Mouse (Mus musculus): Measurements from ENCODE around the gene Anxa4.
A peak's percentile ranks its signal among the peaks of the same experiment; 100 is the strongest.

The Anxa4 gene

DNA sequence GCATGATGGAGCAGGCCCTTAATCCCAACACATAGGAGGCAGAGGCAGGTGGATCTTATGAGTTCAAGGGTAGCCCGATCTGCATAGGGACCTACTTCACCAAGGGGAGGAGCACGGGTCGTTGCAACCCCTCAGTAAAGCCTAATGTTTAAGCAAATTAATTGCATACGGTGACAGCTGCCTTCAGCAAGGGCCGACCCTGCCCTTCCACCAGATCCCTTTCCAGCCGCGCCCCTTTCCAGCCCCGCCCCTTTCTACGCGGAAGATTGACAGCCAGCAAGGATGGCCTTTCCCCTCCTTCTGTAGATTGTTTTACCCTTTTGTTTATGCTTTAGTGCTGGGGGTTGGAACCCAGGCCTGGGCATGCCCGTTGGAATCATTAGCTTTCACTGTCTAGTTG lies 8.0 kb upstream of the Anxa4 start:
- DNase-seq (ENCODE audit: low read depth, low spot score) = no peak

DNA sequence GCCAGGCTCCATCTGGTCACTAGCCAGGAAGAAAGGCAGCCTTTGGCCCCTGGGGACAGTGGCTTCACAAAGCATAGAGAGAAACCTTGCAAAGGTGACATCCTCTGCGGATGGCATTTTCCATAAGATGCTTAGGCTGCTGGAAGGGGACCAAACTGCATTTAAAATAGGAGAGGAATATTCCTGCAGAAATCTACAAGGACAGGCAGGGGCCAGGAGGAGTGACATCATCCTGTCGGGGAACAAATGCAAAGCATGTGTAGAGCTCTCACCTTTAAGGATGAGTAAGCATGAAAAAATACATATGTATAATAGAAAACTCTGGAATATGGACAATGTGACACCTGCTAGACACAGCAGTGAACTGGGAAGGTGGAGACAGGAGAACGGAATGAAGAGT lies 7.1 kb upstream of the Anxa4 start:
- DNase-seq (ENCODE audit: low read depth, low spot score) = no peak

DNA sequence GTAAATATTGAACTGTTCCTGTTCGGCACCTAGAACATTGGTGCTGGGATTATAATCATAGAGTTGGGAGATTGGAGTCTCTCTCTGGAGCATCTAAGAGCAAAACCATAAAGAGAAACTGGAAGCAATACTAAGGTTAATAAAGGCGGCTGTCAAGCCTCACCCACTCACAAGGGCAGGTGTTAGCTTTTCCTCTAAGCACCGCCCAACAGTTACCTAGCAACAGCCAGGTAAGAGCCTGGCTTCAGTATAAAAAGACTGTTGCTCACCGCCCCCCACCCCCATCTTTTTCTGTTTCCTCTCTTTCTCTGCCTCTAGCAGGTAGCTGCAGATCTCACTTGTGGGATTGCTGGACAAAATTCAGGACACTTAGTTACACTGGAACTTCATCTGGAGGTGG lies 4.1 kb upstream of the Anxa4 start:
- DNase-seq (ENCODE audit: low read depth, low spot score) = no peak

DNA sequence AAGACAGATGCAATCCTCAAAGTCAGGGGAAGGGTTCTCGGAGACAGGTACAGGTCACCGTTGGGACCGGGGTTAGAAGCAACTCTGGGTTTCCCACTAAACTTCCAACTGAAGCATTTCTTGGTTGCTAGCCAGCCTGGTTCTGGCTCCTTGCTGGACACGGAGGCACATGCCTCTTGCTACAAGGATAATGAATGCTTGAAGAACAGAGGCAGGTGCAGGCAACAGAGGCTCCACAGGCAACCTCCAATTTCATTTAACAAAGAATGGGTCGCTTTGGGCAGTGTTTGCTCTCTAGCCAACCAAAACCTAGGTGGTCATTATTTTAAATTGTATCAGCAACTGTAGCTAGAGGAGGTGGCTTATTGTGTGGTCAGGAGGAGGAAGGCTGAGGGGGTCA lies 573 bp upstream of the Anxa4 start:
- DNase-seq (ENCODE audit: low read depth, low spot score) = no peak

DNA sequence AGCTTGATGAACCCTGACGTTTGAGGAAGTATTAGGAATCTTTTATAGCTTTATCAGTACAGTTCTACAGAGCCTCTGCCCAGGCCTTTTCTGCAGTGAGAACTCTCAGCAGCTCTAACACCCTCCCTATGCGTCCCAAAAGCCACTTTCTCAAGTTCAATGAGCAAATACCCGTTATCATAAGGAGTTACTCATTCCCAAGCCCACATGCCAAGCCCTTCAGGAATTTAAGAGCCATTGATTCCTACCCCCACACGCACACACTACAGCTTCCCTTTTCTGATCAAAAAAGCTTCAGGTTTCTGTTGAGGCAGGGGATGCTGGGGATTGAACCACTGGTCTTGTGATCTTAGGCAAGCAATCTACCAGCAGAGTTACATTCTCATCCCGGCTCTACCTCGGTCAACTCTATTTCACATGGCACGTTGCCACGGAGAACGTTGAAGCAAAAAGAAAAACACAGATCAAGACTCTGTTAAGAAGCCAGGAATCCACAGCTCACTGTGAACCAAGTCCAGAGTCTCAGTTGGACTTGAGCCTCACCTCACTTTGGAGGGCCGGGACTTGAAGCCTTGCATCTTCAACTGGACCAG lies 2.9 kb downstream of the Anxa4 start:
- no peak for DNase-seq (ENCODE audit: low read depth, low spot score)

DNA sequence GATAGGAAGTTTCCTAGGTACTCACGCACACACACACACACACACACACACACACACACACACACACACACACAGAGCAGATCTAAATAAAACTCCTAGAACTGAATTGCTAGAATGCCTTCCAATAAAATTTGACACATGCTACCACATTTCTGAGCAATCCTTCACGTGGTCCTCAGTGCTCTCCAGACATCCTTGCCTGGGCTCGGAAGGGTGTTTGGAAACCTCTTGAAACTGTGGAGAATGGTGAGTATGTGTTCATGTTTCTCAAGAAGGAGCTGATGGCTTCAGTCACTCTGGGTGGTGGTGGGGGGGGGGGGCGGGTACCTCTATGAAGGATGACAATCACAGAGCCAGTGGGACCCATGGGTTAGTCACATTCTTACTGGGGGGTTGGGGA lies 5.1 kb downstream of the Anxa4 start:
- no peak for DNase-seq (ENCODE audit: low read depth, low spot score)

- DNase-seq (ENCODE audit: low read depth, low spot score) = no peak
Observed at GRCm38 (mm10) chr6:86786545-86786944, 6.8 kb downstream of the Anxa4 start.

DNA sequence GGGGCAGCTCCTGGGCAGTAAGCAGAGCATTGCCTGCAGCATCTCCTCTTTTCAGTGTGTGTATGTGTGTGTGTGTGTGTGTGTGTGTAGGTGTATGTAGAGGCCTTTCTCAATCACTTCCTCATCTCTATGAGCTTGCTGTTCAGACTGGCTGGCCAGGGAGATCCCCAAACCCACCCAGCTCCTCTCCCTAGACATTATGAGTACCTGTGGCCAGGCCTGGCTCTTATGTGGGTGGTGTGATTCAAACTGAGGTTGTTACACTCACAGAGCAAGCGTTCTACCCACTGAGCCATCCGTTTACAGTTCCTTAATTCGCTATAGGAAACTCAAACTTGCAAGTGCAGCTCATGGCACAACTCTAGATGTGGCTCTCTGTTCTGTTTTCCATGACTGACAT lies 8.6 kb downstream of the Anxa4 start:
- no peak for DNase-seq (ENCODE audit: low read depth, low spot score)

DNA sequence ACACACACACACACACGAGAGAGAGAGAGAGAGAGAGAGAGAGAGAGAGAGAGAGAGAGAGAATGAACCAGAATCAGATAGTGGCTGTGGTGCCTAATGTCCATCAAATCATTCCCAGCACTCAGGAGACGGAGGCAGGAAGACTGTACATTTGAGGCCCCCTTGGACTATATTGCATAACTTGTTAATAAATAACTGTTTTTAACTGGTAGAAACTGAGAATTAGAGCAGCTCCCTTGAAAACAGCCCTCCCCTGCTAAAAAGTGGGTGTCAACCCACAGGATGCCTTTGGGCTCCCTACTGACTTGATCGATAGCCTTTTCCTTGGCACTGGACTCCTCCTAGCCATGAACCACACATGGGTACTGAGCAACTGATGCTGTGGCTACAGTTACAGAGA lies 11.0 kb downstream of the Anxa4 start:
- DNase-seq (ENCODE audit: low read depth, low spot score) = no peak

DNA sequence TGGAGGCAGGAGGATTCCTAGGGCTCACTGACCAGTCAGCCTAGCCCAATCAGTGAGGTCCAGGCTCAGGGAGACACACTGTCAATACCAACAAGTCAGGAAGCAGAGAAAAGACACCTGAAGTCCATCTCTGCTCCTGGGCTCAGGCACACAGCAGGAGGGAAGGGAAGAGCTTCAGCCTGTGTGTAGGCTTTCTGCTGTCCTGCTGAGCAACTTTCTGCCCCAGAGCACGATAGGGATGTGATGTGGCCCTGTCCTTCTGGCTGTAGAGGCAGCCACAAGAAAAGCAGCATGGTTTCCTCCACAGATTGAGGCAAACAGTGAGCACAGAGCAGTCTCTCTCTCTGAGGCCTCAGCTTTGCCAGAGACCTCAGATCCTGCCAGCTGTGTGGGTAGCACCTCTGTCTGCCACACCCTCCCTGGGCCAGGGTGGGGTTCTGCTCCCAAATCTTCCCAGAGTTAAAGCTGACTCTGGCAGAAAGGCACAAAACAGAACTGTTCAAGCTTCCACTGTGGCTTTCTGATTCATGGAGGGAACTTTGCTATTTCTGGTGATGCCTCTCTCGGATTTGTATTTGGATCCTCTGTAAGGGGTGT lies 11.9 kb downstream of the Anxa4 start:
- DNase-seq (ENCODE audit: low read depth, low spot score) = no peak

DNA sequence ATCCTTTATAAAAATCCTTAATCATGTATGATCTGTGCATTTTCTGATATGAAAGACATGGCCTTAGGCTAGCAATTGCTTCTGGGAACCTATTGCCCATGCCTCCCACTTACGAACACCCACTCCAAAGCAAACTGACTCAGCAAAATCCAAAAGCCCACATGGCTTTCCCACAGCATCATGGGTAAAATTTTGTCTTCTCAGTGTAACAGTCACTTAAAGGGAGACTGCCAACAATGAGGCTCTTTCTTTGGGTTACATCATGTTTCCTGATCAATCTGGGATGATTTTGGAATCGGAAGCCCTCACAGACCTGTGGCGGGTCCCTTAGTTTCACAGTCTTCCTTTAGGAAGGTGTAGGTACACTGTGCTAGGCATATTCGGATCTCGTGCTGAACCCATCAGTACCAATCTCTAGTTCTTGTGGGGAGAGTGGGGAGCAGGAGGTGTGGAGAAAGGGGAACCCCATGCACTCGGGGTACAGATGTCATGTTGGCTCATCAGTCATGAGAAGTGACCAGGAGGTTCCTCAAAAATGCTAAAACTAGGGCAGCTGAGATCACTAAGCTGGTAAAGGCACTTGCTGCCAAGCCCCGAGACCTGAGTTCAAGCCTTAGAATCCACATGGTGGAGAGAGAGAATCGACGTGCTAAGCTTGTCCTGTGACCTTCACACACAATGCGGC lies 14.3 kb downstream of the Anxa4 start:
- DNase-seq (ENCODE audit: low read depth, low spot score) = no peak

- DNase-seq (ENCODE audit: low read depth, low spot score) = no peak
Observed at GRCm38 (mm10) chr6:86777181-86777580, 16.2 kb downstream of the Anxa4 start.

GRCm38 (mm10) chr6:86776706-86777071 lies 16.7 kb downstream of the Anxa4 start:
- DNase-seq (ENCODE audit: low read depth, low spot score) = no peak

- DNase-seq (ENCODE audit: low read depth, low spot score) = no peak
Observed at GRCm38 (mm10) chr6:86776001-86776705, 17.2 kb downstream of the Anxa4 start.

- no peak for DNase-seq (ENCODE audit: low read depth, low spot score)
Observed at GRCm38 (mm10) chr6:86774937-86775336, 18.4 kb downstream of the Anxa4 start.

DNA sequence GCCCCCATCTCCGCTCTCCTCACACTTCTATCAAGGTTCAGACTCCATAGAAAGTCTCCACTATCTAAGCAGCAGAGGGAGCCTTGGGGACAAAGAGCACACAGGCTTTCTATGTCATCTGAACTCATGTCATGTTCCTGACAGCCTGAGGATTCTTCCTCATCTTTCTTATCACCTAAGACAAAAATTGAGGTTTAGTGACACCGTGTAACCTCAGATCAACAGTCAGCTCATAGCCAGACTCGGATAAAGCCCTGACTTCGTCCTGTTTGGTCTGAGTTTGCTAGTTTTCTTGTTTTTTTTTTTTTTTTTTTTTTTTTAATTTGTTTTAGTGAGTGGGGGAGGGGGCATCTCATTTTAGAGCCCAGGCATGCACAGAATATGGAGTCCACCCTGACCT lies 19.6 kb downstream of the Anxa4 start:
- DNase-seq (ENCODE audit: low read depth, low spot score) = no peak

GRCm38 (mm10) chr6:86772631-86773030 lies 20.8 kb downstream of the Anxa4 start:
- no peak for DNase-seq (ENCODE audit: low read depth, low spot score)

DNA sequence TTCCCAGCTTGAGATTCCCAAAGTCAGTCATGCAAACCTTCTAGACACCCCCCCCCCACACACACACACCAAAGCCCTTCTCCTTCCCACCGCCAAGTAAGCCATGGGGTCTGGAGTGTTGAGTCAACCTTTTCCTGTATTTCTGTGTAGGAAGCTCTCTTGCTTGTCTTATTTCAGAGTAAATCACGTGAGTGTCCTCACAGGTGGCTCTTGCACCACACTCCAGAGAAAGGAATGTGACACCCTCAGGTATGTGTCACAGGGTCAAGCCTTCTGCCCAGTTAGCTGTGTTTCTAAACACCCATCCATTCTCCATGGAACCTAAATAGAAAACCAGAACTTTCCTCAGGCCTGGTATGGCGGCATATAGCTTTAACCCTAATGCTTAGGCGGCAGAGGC lies 24.4 kb downstream of the Anxa4 start:
- no peak for DNase-seq (ENCODE audit: low read depth, low spot score)

DNA sequence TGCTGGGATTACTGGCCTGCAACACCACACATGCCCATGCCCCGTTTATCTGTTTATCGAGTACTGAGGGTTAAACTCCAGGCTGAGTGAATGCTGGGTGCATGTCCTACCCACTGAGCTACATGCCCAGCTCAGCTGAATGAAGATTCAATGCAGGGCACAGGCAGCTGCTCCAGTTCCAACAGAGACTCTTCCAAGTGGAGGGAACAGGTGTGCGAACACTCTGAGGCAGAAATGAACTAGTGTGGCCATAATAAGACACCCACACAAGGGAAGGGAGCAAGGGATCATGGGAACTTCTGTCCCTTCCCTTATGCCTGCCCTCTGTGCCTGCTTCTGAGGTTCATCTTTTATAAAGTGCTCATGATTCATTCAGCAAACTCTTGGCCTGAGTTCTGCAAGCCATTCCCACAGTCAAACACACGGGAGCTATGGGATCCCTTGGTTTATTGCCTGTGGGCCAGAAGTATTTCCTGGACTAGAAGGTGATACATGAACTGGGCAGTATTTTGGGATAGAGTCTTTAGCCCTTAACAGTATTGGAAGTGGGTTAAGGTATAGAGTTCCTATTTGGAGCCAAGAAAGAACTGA lies 25.1 kb downstream of the Anxa4 start:
- DNase-seq (ENCODE audit: low read depth, low spot score) = no peak

DNA sequence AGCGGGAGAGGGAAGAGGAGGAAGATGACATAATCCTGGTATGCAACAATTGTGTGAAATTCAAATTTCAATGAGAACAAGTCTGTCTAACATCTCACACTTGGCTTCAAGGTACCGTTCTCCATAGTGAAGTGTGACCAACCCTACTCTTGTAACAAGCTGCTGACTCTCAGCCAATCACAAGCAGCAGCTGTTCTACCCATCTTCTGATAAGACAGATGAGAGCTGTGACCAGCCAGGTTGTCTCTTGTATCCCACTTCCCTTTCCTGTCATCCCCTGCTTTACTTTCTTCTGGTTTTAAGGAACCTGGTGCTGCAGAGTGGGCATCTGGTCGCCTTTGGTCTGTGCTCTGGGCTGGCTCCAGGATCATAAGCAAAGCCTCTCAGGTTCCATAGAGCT lies 25.9 kb downstream of the Anxa4 start:
- no peak for DNase-seq (ENCODE audit: low read depth, low spot score)

GRCm38 (mm10) chr6:86765637-86766059 lies 27.7 kb downstream of the Anxa4 start:
- DNase-seq (ENCODE audit: low read depth, low spot score) = no peak

- DNase-seq (ENCODE audit: low read depth, low spot score) = peak; percentile 3
Observed at GRCm38 (mm10) chr6:86754105-86754863, 39.1 kb downstream of the Anxa4 start.
